Mouse (Mus musculus) right cerebral cortex, adult 2 months (tissue): Measurements from ENCODE around the gene Zbtb11.

ENCODE experiments used
- DNase-seq, 2 experiments: peaks; one replicate each; pipeline ENCODE4 v3.0.0; 2021 to 2022; ENCODE audit warnings: low spot score in 2 of 2

Gene Zbtb11

GRCm38 (mm10) chr16:55970416-55970815 is 3.3 kb upstream of the Zbtb11 start:
- DNase-seq = no peak

DNA sequence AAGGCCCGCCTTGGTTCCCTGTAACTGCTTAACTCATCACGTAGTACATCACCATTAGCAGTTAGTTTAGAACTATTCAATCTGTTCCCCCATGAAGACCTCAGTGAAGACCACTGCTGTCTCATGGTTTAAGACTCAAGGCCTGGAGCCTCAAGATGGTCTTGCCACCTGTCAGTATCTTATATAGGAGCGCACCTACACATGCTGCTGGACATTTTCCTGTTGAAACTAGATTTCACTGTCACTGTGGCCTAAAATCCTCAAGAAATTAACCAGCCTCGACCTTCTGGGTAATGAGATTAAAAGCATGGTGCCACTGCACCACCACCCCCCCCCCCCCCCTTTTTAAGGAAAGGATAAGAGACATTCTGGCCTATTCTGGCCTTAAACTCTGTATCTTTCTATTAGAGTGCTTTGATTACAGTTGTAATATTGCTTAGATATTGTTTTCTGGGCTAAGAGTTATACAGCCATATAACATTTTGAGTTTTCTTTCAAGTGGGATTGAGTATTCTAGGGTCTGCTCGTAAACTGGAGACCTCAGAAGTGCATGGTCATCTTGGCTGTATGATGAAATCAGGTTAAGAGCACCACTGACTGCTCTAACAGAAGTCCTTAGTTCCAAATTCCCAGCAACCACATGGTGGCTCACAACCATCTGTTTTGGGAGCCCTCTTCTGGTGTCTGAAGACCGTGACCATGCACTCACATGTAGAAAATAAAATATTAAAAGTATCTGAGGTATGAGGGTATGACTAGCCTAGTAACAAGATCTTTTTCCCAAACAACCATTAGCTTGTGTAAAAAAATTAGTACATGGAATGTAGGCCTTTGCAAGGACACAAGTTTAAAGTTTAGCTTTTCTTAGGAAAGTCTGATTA is 1.7 kb upstream of the Zbtb11 start:
- no peak for DNase-seq

DNA sequence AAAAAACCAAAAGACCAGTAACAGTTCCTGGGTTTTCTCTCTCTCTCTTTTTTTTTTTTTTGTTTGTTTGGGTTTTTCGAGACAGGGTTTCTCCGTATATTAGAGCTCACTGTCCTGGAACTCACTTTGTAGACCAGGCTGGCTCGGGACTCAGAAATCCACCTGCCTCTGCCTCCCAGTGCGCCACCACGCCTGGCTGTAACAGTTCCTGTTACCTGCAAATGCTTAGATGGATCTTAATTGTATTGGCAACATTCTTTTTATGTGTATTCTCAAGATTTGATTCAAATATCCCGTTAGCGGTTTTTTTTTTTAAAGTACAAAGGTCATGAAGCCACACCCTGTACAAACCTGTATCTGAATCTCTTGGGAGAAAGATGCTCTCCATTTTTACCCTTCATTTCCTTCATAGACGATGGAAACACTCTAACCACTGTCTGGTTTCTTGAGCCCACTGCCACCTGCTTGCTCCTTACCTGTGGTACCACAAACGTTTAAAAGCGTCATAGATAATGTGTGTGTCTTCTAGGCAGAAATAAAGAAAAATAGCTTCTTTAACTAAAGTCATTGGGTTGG is 969 bp upstream of the Zbtb11 start:
- DNase-seq = no peak

DNA sequence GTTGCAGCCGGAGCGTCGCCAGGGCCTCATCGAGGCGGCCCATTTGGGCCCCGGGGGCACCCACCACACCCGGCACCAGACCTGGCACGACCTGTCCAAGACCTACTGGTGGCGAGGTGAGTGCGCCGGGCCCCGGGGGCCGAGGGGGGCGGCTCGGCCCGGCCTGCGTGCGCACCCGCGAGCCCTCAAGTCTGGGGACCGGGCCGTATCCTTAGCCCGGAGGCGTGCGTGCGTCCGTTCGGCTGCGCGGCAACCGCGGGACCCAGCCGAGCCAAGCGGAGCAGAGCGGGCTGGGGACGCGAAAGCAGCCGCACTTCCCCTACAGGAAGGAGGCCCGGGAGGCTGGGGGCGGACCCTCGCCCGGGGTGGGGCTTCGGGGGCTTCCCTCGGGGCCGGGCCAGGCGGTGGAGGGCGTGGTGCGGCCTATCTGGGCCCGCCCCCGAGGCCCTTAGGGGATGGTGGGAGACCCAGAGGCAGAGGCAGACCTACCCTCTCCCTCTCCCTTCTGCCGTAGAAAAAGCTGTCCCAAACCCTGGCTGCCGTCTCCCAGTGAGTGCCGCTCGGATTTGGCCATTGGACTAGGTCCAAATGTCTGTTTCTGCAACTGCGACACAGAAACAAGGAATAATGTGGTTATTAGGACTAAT is 696 bp downstream of the Zbtb11 start:
- peak; percentile 73 to 77 for DNase-seq

GRCm38 (mm10) chr16:55974903-55975285 is 1.2 kb downstream of the Zbtb11 start:
- peak; percentile 39 to 44 for DNase-seq

- no peak for DNase-seq
These were observed 12.3 kb downstream of the Zbtb11 start for GRCm38 (mm10) chr16:55986001-55986400.

DNA sequence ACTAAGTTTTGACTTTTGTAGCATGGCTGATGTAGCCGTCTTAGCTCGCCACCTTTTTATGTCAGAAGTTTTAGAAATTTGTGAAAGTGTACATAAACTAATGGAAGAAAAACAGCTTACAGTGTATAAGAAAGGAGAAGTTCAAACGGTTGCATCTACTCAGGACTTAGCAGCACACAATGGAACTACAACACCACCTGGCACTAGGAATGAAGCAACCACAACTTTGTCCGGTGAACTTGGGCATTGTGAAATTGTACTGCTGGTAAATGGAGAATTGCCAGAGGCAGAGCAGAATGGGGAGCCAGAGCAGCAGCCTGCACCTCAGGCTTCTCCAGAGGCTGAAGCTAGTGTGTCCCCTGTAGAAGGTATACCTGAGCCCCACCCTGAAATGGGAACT is 16.6 kb downstream of the Zbtb11 start:
- no peak for DNase-seq

DNA sequence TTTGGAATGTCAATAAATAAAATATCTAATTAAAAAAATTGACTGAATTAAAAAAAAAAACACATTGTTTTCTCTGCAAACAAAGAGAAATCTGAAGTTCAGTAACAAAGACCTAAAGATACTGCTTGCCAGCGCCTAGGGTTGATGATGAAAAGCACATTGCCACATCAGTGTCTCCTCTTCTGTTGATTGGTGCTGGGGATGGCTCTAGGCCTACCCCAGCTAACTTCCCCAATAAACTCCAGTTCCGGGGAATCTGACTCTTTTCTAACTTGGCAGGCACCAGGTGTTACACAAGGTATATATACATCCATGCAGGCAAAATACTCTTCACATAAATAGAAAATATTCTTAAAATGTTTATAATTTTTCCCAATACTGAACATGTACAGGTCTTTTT is 20.6 kb downstream of the Zbtb11 start:
- no peak for DNase-seq

DNA sequence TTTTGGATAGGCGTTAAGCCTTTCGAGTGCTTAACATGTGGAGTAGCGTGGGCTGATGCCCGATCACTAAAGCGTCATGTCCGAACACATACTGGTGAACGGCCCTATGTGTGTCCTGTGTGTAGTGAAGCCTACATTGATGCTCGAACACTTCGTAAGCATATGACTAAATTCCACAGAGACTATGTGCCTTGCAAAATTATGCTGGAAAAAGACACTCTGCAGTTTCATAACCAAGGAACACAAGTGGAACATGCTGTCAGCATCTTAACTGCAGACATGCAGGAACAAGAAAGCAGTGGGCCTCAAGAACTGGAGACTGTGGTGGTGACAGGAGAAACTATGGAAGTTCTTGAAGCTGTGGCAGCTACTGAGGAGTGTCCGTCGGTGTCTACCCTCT is 33.1 kb downstream of the Zbtb11 start:
- peak in 1 of 2 experiments; percentile 20 for DNase-seq

DNA sequence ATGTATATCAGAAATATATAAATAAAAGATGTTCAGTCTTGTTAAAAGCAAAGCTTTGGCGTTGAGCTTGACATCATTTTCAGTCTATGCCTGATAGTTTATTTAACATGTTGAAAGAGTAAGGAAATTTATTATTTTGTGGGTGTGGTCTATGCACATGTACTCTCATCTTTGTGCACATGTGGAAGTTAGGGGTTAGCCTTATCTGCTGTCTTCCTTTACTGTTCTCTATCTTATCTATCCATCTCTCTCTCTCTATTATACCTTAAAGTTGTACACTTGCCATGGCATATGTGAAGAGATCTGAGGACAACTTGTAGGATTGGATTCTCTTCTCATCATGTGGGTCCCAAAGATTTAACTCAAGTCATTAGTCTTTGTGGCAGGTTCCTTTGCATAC is 35.2 kb downstream of the Zbtb11 start:
- no peak for DNase-seq

DNA sequence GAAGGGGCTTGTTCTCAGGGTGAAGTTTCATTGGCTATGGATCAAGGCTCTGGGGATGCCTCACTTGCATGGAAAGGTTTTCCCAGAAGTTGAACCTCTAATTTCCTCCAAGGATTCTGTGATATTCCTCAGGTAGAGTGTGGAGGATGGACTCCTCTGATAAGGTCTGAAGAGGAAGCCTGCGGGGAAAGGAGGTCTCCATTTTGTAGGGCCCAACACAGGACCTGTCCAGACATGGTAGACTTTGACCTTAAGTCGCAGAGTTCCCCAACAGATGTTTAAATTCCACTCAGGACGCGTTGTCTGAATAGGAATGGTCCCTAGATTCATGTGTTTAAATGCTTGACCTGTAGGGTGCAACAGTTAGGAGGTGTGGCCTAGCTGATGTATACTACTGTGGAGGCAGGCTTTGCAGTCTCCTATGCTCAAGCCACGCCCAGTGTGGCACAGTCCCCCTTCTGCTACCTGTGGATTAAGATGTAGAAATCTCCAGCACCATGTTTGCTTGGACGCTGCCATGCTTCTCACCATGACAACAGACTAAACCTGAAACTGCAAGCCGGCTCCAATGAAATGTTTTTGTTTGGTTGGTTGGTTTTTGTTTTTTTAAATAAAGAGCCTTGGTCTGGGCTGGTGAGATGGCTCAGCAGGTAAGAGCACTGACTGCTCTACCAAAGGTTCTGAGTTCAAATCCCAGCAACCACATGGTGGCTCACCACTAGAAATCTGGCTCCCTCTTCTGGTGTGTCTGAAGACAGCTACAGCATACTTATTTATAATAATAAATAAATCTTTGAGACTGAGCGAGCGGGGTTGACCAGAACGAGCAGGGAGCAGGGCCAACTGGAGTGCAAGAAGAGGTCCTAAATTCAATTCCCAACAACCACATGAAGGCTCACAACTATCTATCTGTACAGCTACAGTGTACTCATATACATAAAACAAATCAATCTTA is 39.4 kb downstream of the Zbtb11 start:
- DNase-seq = no peak

- DNase-seq = no peak
These were observed 40.4 kb downstream of the Zbtb11 start for GRCm38 (mm10) chr16:56014076-56014475.

DNA sequence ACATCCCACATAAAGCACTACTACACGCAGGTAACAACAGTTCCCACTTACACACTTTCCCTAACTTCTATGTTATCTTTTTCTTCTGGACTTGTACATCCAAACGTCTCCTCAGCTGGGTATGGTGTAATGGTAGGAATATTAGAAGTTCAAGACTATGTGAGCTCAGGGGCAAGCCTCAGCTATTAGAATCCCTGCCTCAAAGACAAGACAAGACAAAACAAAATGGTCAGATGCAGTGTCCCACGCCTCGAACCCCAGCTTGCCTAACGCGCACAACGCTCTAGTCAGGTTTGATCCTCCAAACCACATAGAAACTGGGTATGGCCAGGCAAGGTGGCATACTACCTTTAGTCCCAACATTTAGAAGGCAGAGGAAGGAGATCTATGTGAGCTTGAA is 46.0 kb downstream of the Zbtb11 start:
- no peak for DNase-seq

GRCm38 (mm10) chr16:56027854-56028629 is 54.4 kb downstream of the Zbtb11 start:
- no peak for DNase-seq

GRCm38 (mm10) chr16:56028722-56029551 is 55.3 kb downstream of the Zbtb11 start:
- DNase-seq = peak in 1 of 2 experiments; percentile 39

- DNase-seq = peak; percentile 98
These were observed 56.0 kb downstream of the Zbtb11 start, which contains the start of gene Pcnp for GRCm38 (mm10) chr16:56029661-56030082. Pcnp (minus strand) TSS chr16:56029739.

DNA sequence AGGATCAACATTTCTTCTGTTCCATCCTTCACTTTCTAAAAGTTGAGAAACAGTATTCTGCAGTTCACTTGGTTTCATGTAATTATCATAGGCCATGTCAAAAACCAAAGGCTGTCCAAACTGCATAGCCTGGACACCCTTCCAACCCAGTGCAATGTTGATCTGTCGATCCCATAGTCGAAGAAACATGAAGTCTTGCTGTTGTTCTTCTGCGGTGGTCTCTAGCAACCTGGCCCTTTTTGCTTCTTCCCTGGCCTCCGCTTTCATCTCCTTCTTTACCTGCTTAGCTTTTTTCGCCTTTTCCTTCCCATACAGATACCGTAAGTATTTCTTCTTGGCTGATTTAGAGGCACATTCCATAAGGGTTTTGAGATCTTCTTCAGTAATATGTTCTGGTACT is 60.9 kb downstream of the Zbtb11 start:
- no peak for DNase-seq

DNA sequence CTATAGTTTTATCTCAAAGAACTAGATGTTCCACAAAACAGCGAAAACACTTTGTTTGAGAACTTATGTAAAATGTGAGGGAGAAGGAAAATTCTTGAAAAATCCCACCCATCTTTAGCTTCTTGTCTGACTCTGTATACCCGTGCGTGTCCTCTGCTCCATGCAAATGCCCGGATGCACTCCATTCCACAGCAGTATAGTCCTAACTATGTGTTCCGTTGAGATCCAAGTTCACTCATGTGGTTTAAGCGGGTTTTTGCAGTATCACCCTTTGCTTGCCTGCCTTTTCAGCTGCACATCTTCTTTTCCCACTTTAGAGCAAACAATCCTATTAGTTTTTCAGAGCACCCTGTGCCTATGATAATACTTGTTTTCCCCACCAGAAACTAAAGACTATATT is 62.8 kb downstream of the Zbtb11 start:
- DNase-seq = no peak

DNA sequence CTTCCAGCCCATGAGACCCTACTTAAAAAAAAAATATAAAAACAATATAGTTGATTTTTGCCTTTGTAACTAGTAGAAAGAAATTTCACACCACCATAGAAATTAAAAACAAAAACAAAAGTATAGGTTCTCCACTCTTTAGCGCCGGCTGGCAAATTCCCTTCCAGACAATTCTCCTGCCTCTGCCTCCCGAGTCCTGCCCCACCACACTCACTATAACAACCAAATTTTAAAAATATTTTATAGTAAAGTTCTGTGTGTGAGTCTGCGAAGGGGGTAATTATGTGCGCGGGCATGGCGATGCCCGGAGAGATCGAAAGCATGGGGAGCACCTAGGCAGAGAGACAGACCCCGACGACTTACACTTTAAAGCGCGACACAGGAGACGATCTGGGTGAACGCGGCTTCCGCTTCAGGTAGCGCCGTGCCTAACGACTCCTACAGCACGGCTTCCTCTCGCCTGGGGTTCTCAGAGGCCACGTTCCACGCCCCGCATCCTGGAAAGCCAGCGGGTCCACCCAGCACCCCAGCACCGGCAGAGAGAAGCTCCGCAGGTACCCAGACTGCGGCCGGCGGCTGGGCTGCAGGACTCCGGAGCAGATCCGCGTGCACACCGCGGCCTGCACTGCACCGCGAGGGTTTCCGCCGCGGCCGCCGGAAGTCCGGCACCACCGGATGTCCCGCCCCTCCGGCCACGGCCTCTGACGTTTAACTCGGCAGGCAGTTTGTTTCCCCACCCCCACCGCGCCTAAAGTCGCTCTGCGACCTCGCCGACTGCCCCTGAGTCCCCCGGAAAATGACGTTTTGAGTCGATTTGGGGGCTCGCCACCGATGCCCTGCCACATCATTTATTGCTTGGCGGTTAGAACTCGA is 63.7 kb downstream of the Zbtb11 start, which contains the start of gene Trmt10c:
Gene Trmt10c (minus strand): TSS at position 682 of the 873 bp plus-strand sequence.
- DNase-seq = peak; percentile 92 to 93
